Mouse (Mus musculus) thymus, adult 2 months (tissue): Measurements from ENCODE around the gene Tenm4.

Experiments used
- CTCF ChIP-seq: fragments of 200-500 bp; IDR thresholded peaks from 2 replicates; pipeline ENCODE4 v1.5.1; 2012; ENCODE audit warnings: mild to moderate bottlenecking, control low read depth, low read length, moderate library complexity, borderline replicate concordance; ENCODE audit not compliant: control insufficient read depth, poor library complexity, insufficient read depth; ENCODE audit errors: extremely low read depth
- POLR2A ChIP-seq: fragments of 200-500 bp; IDR thresholded peaks from 2 replicates; pipeline ENCODE4 v1.6.1; 2012; ENCODE audit warnings: mild to moderate bottlenecking, low read length, control low read depth, moderate library complexity; ENCODE audit not compliant: control insufficient read depth, poor library complexity, insufficient read depth; ENCODE audit errors: extremely low read depth

DNA sequence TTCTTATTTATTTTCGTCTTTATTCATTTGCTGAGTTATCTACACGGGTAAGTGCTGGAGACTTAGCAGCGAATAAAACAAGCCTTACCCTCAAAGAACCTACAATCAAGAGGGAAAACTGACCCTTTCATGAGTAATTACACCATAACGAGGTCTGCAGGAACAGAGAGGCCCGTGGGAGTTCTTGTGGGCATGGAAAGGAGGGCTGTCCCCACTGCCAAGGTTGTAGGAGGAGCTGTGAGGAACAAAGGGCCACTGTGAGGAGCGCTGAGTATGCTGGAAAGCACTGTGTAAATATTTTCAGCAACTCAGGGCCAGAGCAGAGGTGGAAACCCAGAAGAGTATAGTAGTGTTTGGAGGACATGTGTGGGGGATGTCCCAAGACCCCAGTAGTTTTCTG, 574.9 kb downstream of the Tenm4 start:
- no peak for TF ChIP-seq CTCF
- TF ChIP-seq POLR2A: no peak
